Mouse (Mus musculus): ENCODE results near the gene Btnl9. TPM values are rescaled to one million over a fixed set of nuclear protein-coding genes. Genes with fewer than 3 reads are reported as not detected.
"Not testable (repeated sequence)": the region's sequence is repeated elsewhere in the genome, so short reads cannot be mapped to it uniquely, and the experiment has no call there.

Btnl9 gene
- polyA plus RNA-seq, 1 experiment from 2014 or later: 0.86 TPM

GRCm38 (mm10) chr11:49187701-49188100, 742 bp upstream of the Btnl9 start:
- no peaks in the 10 kb centered on the region for H3K36me3 ChIP-seq (ENCODE audit: control insufficient read depth, insufficient read depth)
- no peak overlapping the region for H3K4me3 ChIP-seq (ENCODE audit: low read depth, low read length)
- H3K4me2 ChIP-seq (replicated peaks; ENCODE audit: low read depth): no peak overlapping the region
- H3K27me3 ChIP-seq (replicated peaks; ENCODE audit: control insufficient read depth, insufficient read depth, low read length): no peaks in the 10 kb centered on the region
- TF ChIP-seq CTCF (IDR thresholded peaks at IDR 0.05; ENCODE audit: low read depth): no peak
- no peak overlapping the region for H3K9ac ChIP-seq (ENCODE audit: low read depth, low read length)
- no peaks in the 10 kb centered on the region for H3K4me1 ChIP-seq (replicated peaks; ENCODE audit: control insufficient read depth, insufficient read depth, low read length)
- H3K9me3 ChIP-seq (ENCODE audit: control insufficient read depth): no peaks in the 10 kb centered on the region
- H3K27ac ChIP-seq (ENCODE audit: low read depth, low read length): no peak overlapping the region
- ATAC-seq: no peak
- WGBS: 73% methylated on average over 10 of the region's 10 CpGs

DNA sequence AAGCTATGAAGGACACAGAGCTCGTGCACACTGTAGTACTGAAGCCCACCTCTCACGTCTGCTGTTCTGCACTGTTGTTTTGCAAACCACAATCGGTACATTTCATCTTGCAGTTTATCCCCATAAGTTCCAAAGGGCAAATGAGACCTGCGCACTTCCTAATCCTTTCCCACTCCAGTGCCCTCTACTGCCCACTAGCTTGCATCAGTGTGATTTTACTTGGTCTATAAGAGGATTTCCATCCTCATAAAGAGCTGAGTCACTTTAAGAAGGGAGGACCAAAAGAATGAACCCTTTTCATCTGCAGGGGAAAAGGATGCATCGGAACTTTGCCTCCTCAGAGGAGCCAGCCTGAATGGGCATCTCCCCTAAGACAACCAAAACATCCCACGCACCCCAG, 507 bp downstream of the Btnl9 start:
- Histone ChIP-seq H3K4me2 (replicated peaks; ENCODE audit: low read depth) (no peak overlapping the region), H3K36me3 (ENCODE audit: control insufficient read depth, insufficient read depth) (no peaks in the 10 kb centered on the region), H3K9me3 (ENCODE audit: control insufficient read depth) (no peaks in the 10 kb centered on the region), H3K4me3 (ENCODE audit: low read depth, low read length) (no peak overlapping the region), H3K27ac (ENCODE audit: low read depth, low read length) (no peak overlapping the region), H3K9ac (ENCODE audit: low read depth, low read length) (no peak overlapping the region), H3K27me3 (replicated peaks; ENCODE audit: control insufficient read depth, insufficient read depth, low read length) (no peaks in the 10 kb centered on the region), H3K4me1 (replicated peaks; ENCODE audit: control insufficient read depth, insufficient read depth, low read length) (no peaks in the 10 kb centered on the region)
- peak; percentile 57 for TF ChIP-seq CTCF (IDR thresholded peaks at IDR 0.05; ENCODE audit: low read depth)
- ATAC-seq: no peak
- 61% methylated on average over 6 of the region's 6 CpGs for WGBS

DNA sequence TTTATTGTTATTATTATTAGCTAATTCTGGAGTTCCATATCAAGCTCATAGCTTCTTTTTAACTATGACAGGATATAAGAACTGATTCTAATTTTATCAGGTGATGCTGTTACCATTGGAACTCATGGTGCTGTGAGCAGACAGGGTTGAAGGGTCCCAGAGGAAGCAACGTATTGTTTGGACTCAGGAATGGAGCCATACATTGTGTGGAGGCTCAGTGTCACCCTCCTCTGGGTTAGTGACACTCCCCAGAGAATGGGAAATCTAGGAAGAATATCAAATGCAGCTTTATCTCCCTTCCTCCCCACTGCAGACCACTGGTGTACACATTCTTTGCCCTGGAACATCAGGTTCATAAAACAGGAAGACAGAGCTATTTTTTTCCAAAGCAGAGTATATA, 3.8 kb downstream of the Btnl9 start:
- Histone ChIP-seq H3K27me3 (replicated peaks; ENCODE audit: control insufficient read depth, insufficient read depth, low read length) (no peaks in the 10 kb centered on the region), H3K4me2 (replicated peaks; ENCODE audit: low read depth) (no peak overlapping the region), H3K4me1 (replicated peaks; ENCODE audit: control insufficient read depth, insufficient read depth, low read length) (no peaks in the 10 kb centered on the region), H3K9ac (ENCODE audit: low read depth, low read length) (no peak overlapping the region), H3K9me3 (ENCODE audit: control insufficient read depth) (no peaks in the 10 kb centered on the region), H3K36me3 (ENCODE audit: control insufficient read depth, insufficient read depth) (no peaks in the 10 kb centered on the region), H3K4me3 (ENCODE audit: low read depth, low read length) (no peak overlapping the region), H3K27ac (ENCODE audit: low read depth, low read length) (no peak overlapping the region)
- 68% methylated on average over 1 of the region's 1 CpGs for WGBS
- no peak for TF ChIP-seq CTCF (IDR thresholded peaks at IDR 0.05; ENCODE audit: low read depth)
- no peak for ATAC-seq

GRCm38 (mm10) chr11:49176047-49176779, 10.7 kb downstream of the Btnl9 start:
- H3K4me1 ChIP-seq (replicated peaks; ENCODE audit: control insufficient read depth, insufficient read depth, low read length); H3K27me3 ChIP-seq (replicated peaks; ENCODE audit: control insufficient read depth, insufficient read depth, low read length); H3K4me2 ChIP-seq (replicated peaks; ENCODE audit: low read depth); H3K9me3 ChIP-seq (ENCODE audit: control insufficient read depth); H3K9ac ChIP-seq (ENCODE audit: low read depth, low read length); H3K27ac ChIP-seq (ENCODE audit: low read depth, low read length); H3K36me3 ChIP-seq (ENCODE audit: control insufficient read depth, insufficient read depth); H3K4me3 ChIP-seq (ENCODE audit: low read depth, low read length): not testable (repeated sequence)
- 39% methylated on average over 4 of the region's 4 CpGs for WGBS
- peak; percentile 77 for ATAC-seq

GRCm38 (mm10) chr11:49175345-49175744, 11.6 kb downstream of the Btnl9 start:
- Histone ChIP-seq H3K4me2 (replicated peaks; ENCODE audit: low read depth) (no peak overlapping the region), H3K27ac (ENCODE audit: low read depth, low read length) (no peak overlapping the region), H3K27me3 (replicated peaks; ENCODE audit: control insufficient read depth, insufficient read depth, low read length) (no peaks in the 10 kb centered on the region; the same call in 1 of the 2 replicates), H3K36me3 (ENCODE audit: control insufficient read depth, insufficient read depth) (no peaks in the 10 kb centered on the region), H3K4me3 (ENCODE audit: low read depth, low read length) (no peak overlapping the region), H3K9me3 (ENCODE audit: control insufficient read depth) (no peaks in the 10 kb centered on the region), H3K9ac (ENCODE audit: low read depth, low read length) (no peak overlapping the region), H3K4me1 (replicated peaks; ENCODE audit: control insufficient read depth, insufficient read depth, low read length) (no peaks in the 10 kb centered on the region)
- no peak for TF ChIP-seq CTCF (IDR thresholded peaks at IDR 0.05; ENCODE audit: low read depth)
- no peak for ATAC-seq
- WGBS: 85% methylated on average over 8 of the region's 8 CpGs

- TF ChIP-seq CTCF (IDR thresholded peaks at IDR 0.05; ENCODE audit: low read depth): no peak
- 89% methylated on average over 4 of the region's 4 CpGs for WGBS
- H3K9ac ChIP-seq (ENCODE audit: low read depth, low read length): no peak overlapping the region
Observed at GRCm38 (mm10) chr11:49170576-49170975, 16.4 kb downstream of the Btnl9 start.

More at GRCm38 (mm10) chr11:49170576-49170975, 16.4 kb downstream of the Btnl9 start:
- Histone ChIP-seq H3K36me3 (ENCODE audit: control insufficient read depth, insufficient read depth) (no peaks in the 10 kb centered on the region), H3K9me3 (ENCODE audit: control insufficient read depth) (no peaks in the 10 kb centered on the region; the same call in 1 of the 2 replicates), H3K27me3 (replicated peaks; ENCODE audit: control insufficient read depth, insufficient read depth, low read length) (peaks cover 12% of the 10 kb centered on the region; the same call in 1 of the 2 replicates), H3K27ac (ENCODE audit: low read depth, low read length) (no peak overlapping the region), H3K4me2 (replicated peaks; ENCODE audit: low read depth) (no peak overlapping the region), H3K4me3 (ENCODE audit: low read depth, low read length) (no peak overlapping the region), H3K4me1 (replicated peaks; ENCODE audit: control insufficient read depth, insufficient read depth, low read length) (peaks cover 5% of the 10 kb centered on the region; the same call in 1 of the 2 replicates)
- no peak for ATAC-seq

Data from intestine, postnatal 0 days (tissue).